Mouse (Mus musculus): Measurements from ENCODE around the gene Ppp2r5c.

Ppp2r5c gene

GRCm38 (mm10) chr12:110442238-110442637, 4.7 kb upstream of the Ppp2r5c start:
- DNase-seq, result peak; percentile 31

- peak; percentile 28 for DNase-seq
Measured at GRCm38 (mm10) chr12:110444530-110444929, 2.4 kb upstream of the Ppp2r5c start.

GRCm38 (mm10) chr12:110445775-110446174, 1.1 kb upstream of the Ppp2r5c start:
- DNase-seq, result no peak

- peak; percentile 46 for DNase-seq
Measured at GRCm38 (mm10) chr12:110447306-110447705, 386 bp downstream of the Ppp2r5c start.

- DNase-seq, result no peak
Measured at GRCm38 (mm10) chr12:110448767-110449166, 1.8 kb downstream of the Ppp2r5c start.

- peak; percentile 79 for DNase-seq
Measured at GRCm38 (mm10) chr12:110454223-110454622, 7.3 kb downstream of the Ppp2r5c start.

GRCm38 (mm10) chr12:110456024-110456423, 9.1 kb downstream of the Ppp2r5c start:
- no peak for DNase-seq

- no peak for DNase-seq
Measured at GRCm38 (mm10) chr12:110458667-110459066, 11.7 kb downstream of the Ppp2r5c start.

- peak; percentile 81 for DNase-seq
Measured at GRCm38 (mm10) chr12:110460418-110461300, 13.7 kb downstream of the Ppp2r5c start.

GRCm38 (mm10) chr12:110463711-110464110, 16.8 kb downstream of the Ppp2r5c start:
- no peak for DNase-seq

- no peak for DNase-seq
Measured at GRCm38 (mm10) chr12:110471426-110471825, 24.5 kb downstream of the Ppp2r5c start.

- DNase-seq, result no peak
Measured at GRCm38 (mm10) chr12:110472247-110472646, 25.3 kb downstream of the Ppp2r5c start.

GRCm38 (mm10) chr12:110474497-110474896, 27.6 kb downstream of the Ppp2r5c start:
- DNase-seq, result peak; percentile 14

GRCm38 (mm10) chr12:110476561-110476960, 29.6 kb downstream of the Ppp2r5c start:
- no peak for DNase-seq

GRCm38 (mm10) chr12:110477906-110478305, 31.0 kb downstream of the Ppp2r5c start:
- no peak for DNase-seq

- DNase-seq, result peak; percentile 20
Measured at GRCm38 (mm10) chr12:110478601-110479008, 31.7 kb downstream of the Ppp2r5c start.

GRCm38 (mm10) chr12:110479268-110479667, 32.3 kb downstream of the Ppp2r5c start:
- no peak for DNase-seq

- DNase-seq, result no peak
Measured at GRCm38 (mm10) chr12:110480701-110481100, 33.8 kb downstream of the Ppp2r5c start.

GRCm38 (mm10) chr12:110483761-110484160, 36.8 kb downstream of the Ppp2r5c start:
- no peak for DNase-seq

GRCm38 (mm10) chr12:110484824-110485584, 38.1 kb downstream of the Ppp2r5c start:
- no peak for DNase-seq

GRCm38 (mm10) chr12:110485585-110486331, 38.8 kb downstream of the Ppp2r5c start:
- peak; percentile 94 for DNase-seq

- no peak for DNase-seq
Measured at GRCm38 (mm10) chr12:110486852-110487251, 39.9 kb downstream of the Ppp2r5c start.

GRCm38 (mm10) chr12:110488031-110488430, 41.1 kb downstream of the Ppp2r5c start:
- peak; percentile 32 for DNase-seq

Measured in kidney, adult 9 months (tissue).